Mouse (Mus musculus) myocyte (in vitro differentiated cells): Measurements from ENCODE around the gene Cpne2.

ENCODE experiments used
- CEBPB ChIP-seq: IDR thresholded peaks from 2 replicates; pipeline ENCODE4 v1.6.1; 2011; ENCODE audit warnings: mild to moderate bottlenecking, moderate library complexity; ENCODE audit not compliant: poor library complexity, insufficient read depth, severe bottlenecking
- E2F4 ChIP-seq: IDR thresholded peaks from one replicate; pipeline ENCODE4 v1.6.1; 2011; ENCODE audit warnings: mild to moderate bottlenecking, control low read depth, moderate library complexity; ENCODE audit not compliant: insufficient read depth
- MYOD1 ChIP-seq, 3 experiments: IDR thresholded peaks; one replicate each; pipeline ENCODE4 v1.6.1; 2011; ENCODE audit warnings: control low read depth in 2 of 3, low read depth in 2 of 3, mild to moderate bottlenecking in 2 of 3, moderate library complexity in 1 of 3; ENCODE audit not compliant: insufficient read length in 2 of 3, control insufficient read depth in 1 of 3
- POLR2A ChIP-seq: IDR thresholded peaks from one replicate; pipeline ENCODE4 v1.6.1; 2011; ENCODE audit warnings: low read depth, mild to moderate bottlenecking, control low read depth, moderate library complexity; ENCODE audit not compliant: insufficient read length
- POLR2AphosphoS2 ChIP-seq: IDR thresholded peaks from one replicate; pipeline ENCODE4 v1.6.1; 2011; ENCODE audit warnings: low read depth, control low read depth; ENCODE audit not compliant: insufficient read length
- REST ChIP-seq: IDR thresholded peaks from one replicate; pipeline ENCODE4 v1.6.1; 2011; ENCODE audit warnings: mild to moderate bottlenecking, control low read depth, moderate library complexity; ENCODE audit not compliant: insufficient read depth, insufficient read length
- SRF ChIP-seq: IDR thresholded peaks from one replicate; pipeline ENCODE4 v1.6.1; 2011; ENCODE audit warnings: low read depth; ENCODE audit not compliant: control insufficient read depth, insufficient read length
- TCF12 ChIP-seq: IDR thresholded peaks from one replicate; pipeline ENCODE4 v1.6.1; 2011; ENCODE audit warnings: mild to moderate bottlenecking, control low read depth; ENCODE audit not compliant: poor library complexity, insufficient read depth, severe bottlenecking
- USF1 ChIP-seq: IDR thresholded peaks from one replicate; pipeline ENCODE4 v1.6.1; 2011; ENCODE audit warnings: low read depth, mild to moderate bottlenecking, control low read depth, moderate library complexity

DNA sequence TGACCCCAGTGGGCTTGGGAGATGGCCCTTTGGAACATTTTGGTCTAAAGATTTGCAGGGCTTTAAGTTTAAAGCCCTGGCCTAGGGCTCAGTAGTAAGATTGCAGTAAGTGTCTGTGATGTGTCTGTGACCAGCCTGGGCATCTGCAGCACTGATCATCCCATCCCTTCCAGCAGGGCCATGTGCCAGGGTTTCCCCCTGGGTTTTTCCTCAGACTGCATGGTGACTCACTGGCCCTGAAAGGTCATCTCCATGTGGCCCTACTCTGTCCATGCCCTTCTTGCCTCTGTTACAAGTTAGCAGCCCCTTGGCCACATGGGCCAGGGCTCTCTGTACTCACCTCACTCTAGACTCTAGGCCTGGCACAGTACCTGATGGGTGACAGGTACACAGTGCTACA is 31.6 kb downstream of the Cpne2 start:
- TF ChIP-seq POLR2A: no peak
- TF ChIP-seq POLR2AphosphoS2: no peak
- no peak for TF ChIP-seq USF1
- TF ChIP-seq MYOD1 (IDR thresholded peaks at IDR 0.05; ENCODE audit: control insufficient read depth in 1 of 3, insufficient read length in 2 of 3, low read depth in 2 of 3): no peak
- TF ChIP-seq TCF12: no peak
- TF ChIP-seq CEBPB: no peak
- TF ChIP-seq SRF: no peak
- TF ChIP-seq E2F4: no peak
- TF ChIP-seq REST: no peak
